Mouse (Mus musculus): ENCODE results near the gene Dars2. TPM values are rescaled to one million over a fixed set of nuclear protein-coding genes. Genes with fewer than 3 reads are reported as not detected.
A peak's percentile ranks its signal among the peaks of the same experiment; 100 is the strongest.

Gene Dars2
- polyA plus RNA-seq, 1 experiment from 2014 or later, result 34.8 TPM

GRCm38 (mm10) chr1:161037026-161037425, 33.4 kb downstream of the Dars2 start:
- H3K9ac ChIP-seq (replicated peaks; ENCODE audit: low read depth, low read length), result peak overlapping the region; percentile 91
- H3K4me3 ChIP-seq (replicated peaks; ENCODE audit: low read length), result peak overlapping the region; percentile 86
- H3K9me3 ChIP-seq (ENCODE audit: control insufficient read depth, low read length), result no peaks in the 10 kb centered on the region
- 4% methylated on average over 1 of the region's 1 CpGs for WGBS
- H3K4me2 ChIP-seq (ENCODE audit: low read length), result peak overlapping the region; percentile 95
- H3K4me1 ChIP-seq (replicated peaks; ENCODE audit: control insufficient read depth, insufficient read depth, low read length), result peaks cover 23% of the 10 kb centered on the region
- ATAC-seq, result no peak
- peaks cover 20% of the 10 kb centered on the region for H3K36me3 ChIP-seq (ENCODE audit: control insufficient read depth, insufficient read depth)
- no peak overlapping the region for H3K27ac ChIP-seq (ENCODE audit: low read length)
- no peaks in the 10 kb centered on the region for H3K27me3 ChIP-seq (replicated peaks; ENCODE audit: control insufficient read depth, insufficient read depth, low read length)

DNA sequence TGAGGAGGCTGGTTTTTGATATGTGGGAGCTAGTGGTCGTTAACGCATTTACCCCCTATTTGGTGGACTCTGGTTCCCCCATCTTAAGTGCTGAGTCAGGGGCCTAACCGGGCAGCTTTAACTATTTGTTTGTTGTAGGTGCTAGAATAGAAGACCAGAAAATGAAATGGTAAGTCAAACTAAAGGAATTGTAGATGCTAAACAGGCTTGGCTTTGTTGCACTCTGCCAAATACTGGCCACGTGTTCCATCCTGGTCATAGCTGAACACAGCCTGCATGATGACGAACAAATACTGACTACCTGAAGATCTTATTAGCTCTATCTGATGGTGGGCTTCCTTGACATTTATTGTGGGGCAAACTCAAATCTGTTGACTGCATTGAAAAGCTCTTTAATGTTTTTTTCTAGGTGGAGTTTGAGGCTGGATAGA, 34.0 kb downstream of the Dars2 start:
- no peaks in the 10 kb centered on the region for H3K9me3 ChIP-seq (ENCODE audit: control insufficient read depth, low read length)

DNA sequence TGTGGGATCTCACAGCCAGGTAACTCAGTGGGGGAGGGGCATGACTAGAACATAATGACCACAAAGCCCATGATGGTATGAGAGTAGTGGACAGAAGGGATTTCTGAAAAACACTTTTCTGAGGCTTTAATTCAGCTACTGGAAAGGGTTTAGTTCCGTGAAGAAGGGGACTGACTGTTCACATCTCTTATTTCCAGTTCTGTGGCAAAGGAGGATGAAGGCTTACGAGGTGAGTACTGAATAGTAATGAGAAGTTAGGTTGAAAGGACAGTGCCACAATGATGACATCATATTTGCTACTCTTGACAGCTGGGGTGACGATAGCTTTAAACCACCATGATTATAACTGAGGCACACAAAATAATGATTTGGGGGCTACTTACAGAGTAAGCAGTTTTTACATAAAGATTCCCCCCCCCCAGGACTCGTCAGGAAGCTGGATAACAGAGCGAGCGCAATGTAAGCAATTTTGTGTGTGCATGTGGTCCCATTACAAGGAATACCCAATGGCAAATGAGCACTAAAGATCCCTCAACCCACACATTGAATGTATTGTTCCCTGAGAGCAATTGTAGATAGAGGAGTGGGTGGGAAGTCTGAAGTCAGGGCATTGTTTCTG, 34.6 kb downstream of the Dars2 start:
- Histone ChIP-seq H3K4me2 (ENCODE audit: low read length) (peak overlapping the region; percentile 95), H3K36me3 (ENCODE audit: control insufficient read depth, insufficient read depth) (peaks cover 24% of the 10 kb centered on the region), H3K4me3 (replicated peaks; ENCODE audit: low read length) (peak overlapping the region; percentile 86), H3K4me1 (replicated peaks; ENCODE audit: control insufficient read depth, insufficient read depth, low read length) (peaks cover 25% of the 10 kb centered on the region), H3K9ac (replicated peaks; ENCODE audit: low read depth, low read length) (peak overlapping the region; percentile 91), H3K9me3 (ENCODE audit: control insufficient read depth, low read length) (no peaks in the 10 kb centered on the region), H3K27me3 (replicated peaks; ENCODE audit: control insufficient read depth, insufficient read depth, low read length) (no peaks in the 10 kb centered on the region), H3K27ac (ENCODE audit: low read length) (peak overlapping the region; percentile 94)
- ATAC-seq, result no peak
- WGBS, result 0% methylated on average over 6 of the region's 6 CpGs

More for the DNA sequence above, 34.0 kb downstream of the Dars2 start:
- Histone ChIP-seq H3K4me2 (ENCODE audit: low read length) (peak overlapping the region; percentile 95), H3K27me3 (replicated peaks; ENCODE audit: control insufficient read depth, insufficient read depth, low read length) (no peaks in the 10 kb centered on the region), H3K9ac (replicated peaks; ENCODE audit: low read depth, low read length) (peak overlapping the region; percentile 91), H3K4me1 (replicated peaks; ENCODE audit: control insufficient read depth, insufficient read depth, low read length) (peaks cover 24% of the 10 kb centered on the region), H3K4me3 (replicated peaks; ENCODE audit: low read length) (peak overlapping the region; percentile 86), H3K36me3 (ENCODE audit: control insufficient read depth, insufficient read depth) (peaks cover 22% of the 10 kb centered on the region), H3K27ac (ENCODE audit: low read length) (peak overlapping the region; percentile 94)
- no peak for ATAC-seq
- 0% methylated on average over 5 of the region's 5 CpGs for WGBS

GRCm38 (mm10) chr1:161035281-161035785, 35.1 kb downstream of the Dars2 start:
- WGBS, result under 1% methylated on average over 14 of the region's 14 CpGs
- Histone ChIP-seq H3K27me3 (replicated peaks; ENCODE audit: control insufficient read depth, insufficient read depth, low read length) (no peaks in the 10 kb centered on the region), H3K27ac (ENCODE audit: low read length) (peak overlapping the region; percentile 94), H3K4me3 (replicated peaks; ENCODE audit: low read length) (peak overlapping the region; percentile 86), H3K36me3 (ENCODE audit: control insufficient read depth, insufficient read depth) (peaks cover 25% of the 10 kb centered on the region), H3K4me2 (ENCODE audit: low read length) (peak overlapping the region; percentile 95), H3K9ac (replicated peaks; ENCODE audit: low read depth, low read length) (peak overlapping the region; percentile 91), H3K4me1 (replicated peaks; ENCODE audit: control insufficient read depth, insufficient read depth, low read length) (peaks cover 25% of the 10 kb centered on the region), H3K9me3 (ENCODE audit: control insufficient read depth, low read length) (no peaks in the 10 kb centered on the region)
- ATAC-seq, result peak; percentile 29

- H3K9ac ChIP-seq (replicated peaks; ENCODE audit: low read depth, low read length), result peak within 1 kb of the TSS; percentile 91
- peaks cover 29% of the 10 kb centered on the region for H3K36me3 ChIP-seq (ENCODE audit: control insufficient read depth, insufficient read depth)
- ATAC-seq, result peak; percentile 92
- H3K27me3 ChIP-seq (replicated peaks; ENCODE audit: control insufficient read depth, insufficient read depth, low read length), result no peaks in the 10 kb centered on the region
- H3K4me2 ChIP-seq (ENCODE audit: low read length), result peak within 1 kb of the TSS; percentile 95
- H3K27ac ChIP-seq (ENCODE audit: low read length), result peak within 1 kb of the TSS; percentile 94
- H3K4me3 ChIP-seq (replicated peaks; ENCODE audit: low read length), result peak within 1 kb of the TSS; percentile 86
- H3K4me1 ChIP-seq (replicated peaks; ENCODE audit: control insufficient read depth, insufficient read depth, low read length), result peaks cover 25% of the 10 kb centered on the region
- H3K9me3 ChIP-seq (ENCODE audit: control insufficient read depth, low read length), result no peaks in the 10 kb centered on the region
- under 1% methylated on average over 65 of the region's 76 CpGs for WGBS
Measured at GRCm38 (mm10) chr1:161034435-161035280, 35.8 kb downstream of the Dars2 start, which contains the start of gene Zbtb37. Zbtb37 (minus strand) TSS chr1:161034849.

- no peaks in the 10 kb centered on the region for H3K9me3 ChIP-seq (ENCODE audit: control insufficient read depth, low read length)
- peaks cover 25% of the 10 kb centered on the region for H3K4me1 ChIP-seq (replicated peaks; ENCODE audit: control insufficient read depth, insufficient read depth, low read length)
- H3K27ac ChIP-seq (ENCODE audit: low read length), result peak overlapping the region; percentile 90
- no peaks in the 10 kb centered on the region for H3K27me3 ChIP-seq (replicated peaks; ENCODE audit: control insufficient read depth, insufficient read depth, low read length)
- peaks cover 30% of the 10 kb centered on the region for H3K36me3 ChIP-seq (ENCODE audit: control insufficient read depth, insufficient read depth)
- H3K4me3 ChIP-seq (replicated peaks; ENCODE audit: low read length), result peak overlapping the region; percentile 86
- peak overlapping the region; percentile 88 for H3K9ac ChIP-seq (replicated peaks; ENCODE audit: low read depth, low read length)
- ATAC-seq, result no peak
- WGBS, result 1% methylated on average over 21 of the region's 21 CpGs
- peak overlapping the region; percentile 68 for H3K4me2 ChIP-seq (ENCODE audit: low read length)
Measured at GRCm38 (mm10) chr1:161033856-161034434, 36.5 kb downstream of the Dars2 start.

GRCm38 (mm10) chr1:161032345-161032744, 38.1 kb downstream of the Dars2 start:
- no peak for ATAC-seq
- Histone ChIP-seq H3K36me3 (ENCODE audit: control insufficient read depth, insufficient read depth) (peaks cover 20% of the 10 kb centered on the region), H3K27ac (ENCODE audit: low read length) (no peak overlapping the region), H3K4me1 (replicated peaks; ENCODE audit: control insufficient read depth, insufficient read depth, low read length) (peaks cover 20% of the 10 kb centered on the region), H3K9me3 (ENCODE audit: control insufficient read depth, low read length) (no peaks in the 10 kb centered on the region), H3K4me2 (ENCODE audit: low read length) (no peak overlapping the region), H3K9ac (replicated peaks; ENCODE audit: low read depth, low read length) (no peak overlapping the region), H3K27me3 (replicated peaks; ENCODE audit: control insufficient read depth, insufficient read depth, low read length) (no peaks in the 10 kb centered on the region), H3K4me3 (replicated peaks; ENCODE audit: low read length) (no peak overlapping the region)
- 96% methylated on average over 7 of the region's 7 CpGs for WGBS

GRCm38 (mm10) chr1:161031881-161032280, 38.6 kb downstream of the Dars2 start:
- Histone ChIP-seq H3K9ac (replicated peaks; ENCODE audit: low read depth, low read length) (no peak overlapping the region), H3K4me3 (replicated peaks; ENCODE audit: low read length) (no peak overlapping the region), H3K9me3 (ENCODE audit: control insufficient read depth, low read length) (no peaks in the 10 kb centered on the region), H3K36me3 (ENCODE audit: control insufficient read depth, insufficient read depth) (peaks cover 18% of the 10 kb centered on the region), H3K27ac (ENCODE audit: low read length) (no peak overlapping the region), H3K4me2 (ENCODE audit: low read length) (no peak overlapping the region), H3K27me3 (replicated peaks; ENCODE audit: control insufficient read depth, insufficient read depth, low read length) (no peaks in the 10 kb centered on the region), H3K4me1 (replicated peaks; ENCODE audit: control insufficient read depth, insufficient read depth, low read length) (peaks cover 17% of the 10 kb centered on the region)
- no peak for ATAC-seq
- WGBS, result 93% methylated on average over 9 of the region's 9 CpGs

- Histone ChIP-seq H3K9ac (replicated peaks; ENCODE audit: low read depth, low read length) (no peak overlapping the region), H3K4me1 (replicated peaks; ENCODE audit: control insufficient read depth, insufficient read depth, low read length) (peaks cover 12% of the 10 kb centered on the region), H3K4me3 (replicated peaks; ENCODE audit: low read length) (no peak overlapping the region), H3K36me3 (ENCODE audit: control insufficient read depth, insufficient read depth) (peaks cover 14% of the 10 kb centered on the region), H3K27ac (ENCODE audit: low read length) (no peak overlapping the region), H3K4me2 (ENCODE audit: low read length) (no peak overlapping the region), H3K27me3 (replicated peaks; ENCODE audit: control insufficient read depth, insufficient read depth, low read length) (no peaks in the 10 kb centered on the region), H3K9me3 (ENCODE audit: control insufficient read depth, low read length) (no peaks in the 10 kb centered on the region)
- no peak for ATAC-seq
- 96% methylated on average over 3 of the region's 3 CpGs for WGBS
Measured at GRCm38 (mm10) chr1:161030058-161030457, 40.4 kb downstream of the Dars2 start.
